Mouse (Mus musculus) MEL (cell line): ENCODE measurements around the gene Naa20. TPM values are rescaled to one million over a fixed set of nuclear protein-coding genes. Genes with fewer than 3 reads are reported as not detected.
A peak's percentile ranks its signal among the peaks of the same experiment; 100 is the strongest.

Experiments
- DNase-seq: peaks from one replicate; pipeline ENCODE4 v3.0.0; 2011; ENCODE audit warnings: low read depth, low spot score
- H3K27ac ChIP-seq: 2 replicates; pipeline ENCODE4 v1.5.1; 2012; ENCODE audit warnings: low read depth, mild to moderate bottlenecking, control low read depth, low read length, moderate library complexity; ENCODE audit not compliant: control insufficient read depth
- H3K27me3 ChIP-seq, 2 experiments: fragments of 150-350 bp in 1 of 2; sonication (generic) in 1 of 2; 2 replicates each; pipeline ENCODE4 v1.6.1; 2012; ENCODE audit warnings: low read length in 2 of 2, mild to moderate bottlenecking in 2 of 2, improper control_type of control experiment in 1 of 2, moderate library complexity in 1 of 2; ENCODE audit not compliant: insufficient read depth in 2 of 2, control insufficient read depth in 1 of 2
- H3K36me3 ChIP-seq, 2 experiments: 2 replicates each; pipeline ENCODE4 v1.6.1; 2012 to 2014; ENCODE audit warnings: low read length in 2 of 2, improper control_type of control experiment in 1 of 2, inconsistent platforms in 1 of 2, mild to moderate bottlenecking in 1 of 2; ENCODE audit not compliant: insufficient read depth in 2 of 2, control insufficient read depth in 1 of 2
- H3K4me1 ChIP-seq, 2 experiments: fragments of 150-350 bp in 1 of 2; sonication (generic) in 1 of 2; 2 replicates each; pipeline ENCODE4 v1.6.1; 2012; ENCODE audit warnings: low read length in 2 of 2, improper control_type of control experiment in 1 of 2, mild to moderate bottlenecking in 1 of 2; ENCODE audit not compliant: insufficient read depth in 2 of 2, control insufficient read depth in 1 of 2
- H3K4me3 ChIP-seq, 2 experiments: fragments of 150-350 bp in 1 of 2; sonication (generic) in 1 of 2; 2 replicates each; pipeline ENCODE4 v1.5.1; 2012; ENCODE audit warnings: low read depth in 2 of 2, low read length in 2 of 2, mild to moderate bottlenecking in 2 of 2, moderate library complexity in 2 of 2, control low read depth in 1 of 2, improper control_type of control experiment in 1 of 2; ENCODE audit not compliant: control insufficient read depth in 1 of 2, insufficient read depth in 1 of 2
- H3K79me2 ChIP-seq: 2 replicates; pipeline ENCODE4 v1.6.1; 2012; ENCODE audit warnings: mild to moderate bottlenecking, low read length, moderate library complexity; ENCODE audit not compliant: control insufficient read depth, poor library complexity, insufficient read depth
- H3K9ac ChIP-seq: 2 replicates; pipeline ENCODE4 v1.6.1; 2012; ENCODE audit warnings: low read depth, mild to moderate bottlenecking, control low read depth, low read length, moderate library complexity; ENCODE audit not compliant: control insufficient read depth, poor library complexity, severe bottlenecking
- H3K9me3 ChIP-seq: fragments of 150-350 bp; sonication (generic); replicated peaks from 2 replicates; pipeline ENCODE4 v1.6.1; 2012; ENCODE audit warnings: mild to moderate bottlenecking, low read length, improper control_type of control experiment, moderate library complexity; ENCODE audit not compliant: insufficient read depth
- CHD1 ChIP-seq: IDR thresholded peaks from 2 replicates; pipeline ENCODE4 v1.6.1; 2012; ENCODE audit warnings: low read depth, mild to moderate bottlenecking, inconsistent platforms, low read length, improper control_type of control experiment
- CHD2 ChIP-seq: IDR thresholded peaks from 2 replicates; pipeline ENCODE4 v1.6.1; 2011; ENCODE audit warnings: low read length, improper control_type of control experiment
- CTCF ChIP-seq, 3 experiments: IDR thresholded peaks in 2 of 3; conservative IDR thresholded peaks in 1 of 3; 2 replicates each; pipeline ENCODE4 v1.5.1; 2011 to 2012; ENCODE audit warnings: low read length in 3 of 3, low read depth in 2 of 3, mild to moderate bottlenecking in 2 of 3, improper control_type of control experiment in 1 of 3, inconsistent platforms in 1 of 3, mixed read lengths in 1 of 3, moderate library complexity in 1 of 3; ENCODE audit not compliant: control insufficient read depth in 1 of 3, insufficient read depth in 1 of 3, poor library complexity in 1 of 3, severe bottlenecking in 1 of 3
- ELF1 ChIP-seq: IDR thresholded peaks from 2 replicates; pipeline ENCODE4 v1.6.1; 2014; ENCODE audit warnings: low read depth, mild to moderate bottlenecking, inconsistent platforms, low read length, improper control_type of control experiment, moderate library complexity
- GABPA ChIP-seq: IDR thresholded peaks from 2 replicates; pipeline ENCODE4 v1.6.1; 2012; ENCODE audit warnings: low read depth, mild to moderate bottlenecking, inconsistent platforms, low read length, improper control_type of control experiment, moderate library complexity
- GATA1 ChIP-seq: IDR thresholded peaks from 2 replicates; pipeline ENCODE4 v1.6.1; 2011; ENCODE audit warnings: low read depth, low read length, improper control_type of control experiment
- JUND ChIP-seq: IDR thresholded peaks from 2 replicates; pipeline ENCODE4 v1.6.1; 2011; ENCODE audit warnings: low read depth, mild to moderate bottlenecking, improper control_type of control experiment, low read length
- KAT2A ChIP-seq: conservative IDR thresholded peaks from 2 replicates; pipeline ENCODE4 v1.6.1; 2012; ENCODE audit warnings: low read depth, low read length, improper control_type of control experiment, inconsistent platforms
- MAFK ChIP-seq: IDR thresholded peaks from 2 replicates; pipeline ENCODE4 v1.6.1; 2011; ENCODE audit warnings: low read depth, mild to moderate bottlenecking, low read length, improper control_type of control experiment, borderline replicate concordance
- MAZ ChIP-seq: IDR thresholded peaks from 2 replicates; pipeline ENCODE4 v1.6.1; 2012; ENCODE audit warnings: low read depth, mild to moderate bottlenecking, inconsistent platforms, low read length, improper control_type of control experiment
- MXI1 ChIP-seq: IDR thresholded peaks from 2 replicates; pipeline ENCODE4 v1.6.1; 2011; ENCODE audit warnings: mild to moderate bottlenecking, low read depth, low read length, improper control_type of control experiment
- MYC ChIP-seq: IDR thresholded peaks from 2 replicates; pipeline ENCODE4 v1.6.1; 2011; ENCODE audit warnings: low read depth, mild to moderate bottlenecking, low read length, improper control_type of control experiment, moderate library complexity
- NELFE ChIP-seq: IDR thresholded peaks from 2 replicates; pipeline ENCODE4 v1.6.1; 2011; ENCODE audit warnings: low read depth, low read length, improper control_type of control experiment
- NRF1 ChIP-seq: IDR thresholded peaks from 2 replicates; pipeline ENCODE4 v1.6.1; 2014; ENCODE audit warnings: low read depth, mild to moderate bottlenecking, inconsistent platforms, low read length, improper control_type of control experiment, moderate library complexity; ENCODE audit not compliant: poor library complexity, insufficient read depth, severe bottlenecking
- POLR2A ChIP-seq, 2 experiments: IDR thresholded peaks; 2 replicates each; pipeline ENCODE4 v1.6.1; 2011 to 2012; ENCODE audit warnings: low read length in 2 of 2, mild to moderate bottlenecking in 2 of 2, control low read depth in 1 of 2, improper control_type of control experiment in 1 of 2, low read depth in 1 of 2, moderate library complexity in 1 of 2; ENCODE audit not compliant: control insufficient read depth in 1 of 2, insufficient read depth in 1 of 2, poor library complexity in 1 of 2
- RAD21 ChIP-seq: IDR thresholded peaks from 2 replicates; pipeline ENCODE4 v1.6.1; 2011; ENCODE audit warnings: mild to moderate bottlenecking, low read depth, low read length, improper control_type of control experiment
- RCOR1 ChIP-seq: IDR thresholded peaks from 2 replicates; pipeline ENCODE4 v1.6.1; 2012; ENCODE audit warnings: low read depth, mild to moderate bottlenecking, inconsistent platforms, low read length, improper control_type of control experiment
- SMC3 ChIP-seq: IDR thresholded peaks from 2 replicates; pipeline ENCODE4 v1.6.1; 2011; ENCODE audit warnings: low read depth, low read length, improper control_type of control experiment
- TAL1 ChIP-seq: IDR thresholded peaks from 2 replicates; pipeline ENCODE4 v1.6.1; 2012; ENCODE audit warnings: mild to moderate bottlenecking, inconsistent platforms, low read length, moderate library complexity, mixed read lengths
- TBP ChIP-seq: IDR thresholded peaks from 2 replicates; pipeline ENCODE4 v1.8.0; 2011; ENCODE audit warnings: low read depth, low read length, improper control_type of control experiment
- TCF12 ChIP-seq: IDR thresholded peaks from 2 replicates; pipeline ENCODE4 v1.6.1; 2014; ENCODE audit warnings: low read depth, mild to moderate bottlenecking, inconsistent platforms, low read length, improper control_type of control experiment, moderate library complexity
- USF1 ChIP-seq: IDR thresholded peaks from 2 replicates; pipeline ENCODE4 v1.6.1; 2014; ENCODE audit warnings: low read depth, mild to moderate bottlenecking, inconsistent platforms, low read length, improper control_type of control experiment, moderate library complexity
- USF2 ChIP-seq, 2 experiments: IDR thresholded peaks; 2 replicates each; pipeline ENCODE4 v1.6.1; 2011 to 2012; ENCODE audit warnings: improper control_type of control experiment in 2 of 2, low read length in 2 of 2, borderline replicate concordance in 1 of 2, inconsistent platforms in 1 of 2, low read depth in 1 of 2, mild to moderate bottlenecking in 1 of 2; ENCODE audit not compliant: insufficient read depth in 1 of 2
- ZKSCAN1 ChIP-seq: IDR thresholded peaks from 2 replicates; pipeline ENCODE4 v1.6.1; 2012; ENCODE audit warnings: low read depth, mild to moderate bottlenecking, inconsistent platforms, low read length, improper control_type of control experiment, moderate library complexity
- ZMIZ1 ChIP-seq: IDR thresholded peaks from 2 replicates; pipeline ENCODE4 v1.6.1; 2012; ENCODE audit warnings: low read depth, mild to moderate bottlenecking, inconsistent platforms, low read length, improper control_type of control experiment, moderate library complexity
- ZNF384 ChIP-seq: IDR thresholded peaks from 2 replicates; pipeline ENCODE4 v1.6.1; 2012; ENCODE audit warnings: low read depth, mild to moderate bottlenecking, inconsistent platforms, low read length, improper control_type of control experiment
- polyA plus RNA-seq, 2 experiments: library from polyadenylated mRNA; stranded (reverse) in 1 of 2; unstranded in 1 of 2; fragments of >175 nt in 1 of 2; fragments of >200 nt in 1 of 2; gene quantifications; 2 replicates each; pipeline versions ENCODE4 v1.2.1 to v1.2.4; 2012; ENCODE audit warnings: low replicate concordance in 2 of 2, low read depth in 1 of 2; ENCODE audit not compliant: insufficient read length in 2 of 2, insufficient read depth in 1 of 2, missing spikeins in 1 of 2
- total RNA-seq: library from RNA; depleted of rRNA; stranded (reverse); fragments of 300-350 nt; gene quantifications from 2 replicates; pipeline ENCODE4 v1.2.3, GENCODE M21; 2012

Naa20 gene
- total and polyA plus RNA-seq, 3 experiments: 86.3 to 88.1 TPM; not detected in 1

GRCm38 (mm10) chr2:145934339-145935231 lies 32.7 kb downstream of the Naa20 start, which contains the start of the genes Cfap61 and Crnkl1 (continued):
- no peak; the same call in 1 of the 2 replicates for TF ChIP-seq MAZ
- TF ChIP-seq POLR2A (IDR thresholded peaks at IDR 0.05; ENCODE audit: control insufficient read depth in 1 of 2, insufficient read depth in 1 of 2, low read depth in 1 of 2, low read length in 2 of 2, poor library complexity in 1 of 2): peak; percentile 46 to 77; a peak in 3 of 4 replicates
- no peak for TF ChIP-seq ZKSCAN1
- TF ChIP-seq CHD1: no peak

DNA sequence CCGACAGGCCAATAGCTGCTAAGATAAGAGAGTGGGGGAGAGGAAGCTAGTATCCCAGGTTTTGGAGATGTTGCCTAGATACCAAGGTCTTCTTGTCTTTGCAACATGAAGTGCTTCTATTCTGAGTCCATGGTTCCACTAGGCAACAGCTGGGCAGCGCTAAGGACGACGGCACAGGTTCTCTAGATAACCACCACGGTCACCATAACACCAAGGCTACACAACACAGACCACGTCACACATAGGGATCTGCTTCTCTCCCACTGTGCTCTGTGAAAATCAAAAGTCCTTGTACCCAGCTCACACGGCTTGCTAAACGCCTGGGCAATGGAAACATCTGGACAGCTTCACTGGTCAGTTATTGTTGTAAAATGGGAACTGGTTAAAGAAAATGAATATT lies 35.1 kb downstream of the Naa20 start:
- TF ChIP-seq ZKSCAN1 (no peak), CHD2 (no peak), MAZ (no peak), USF1 (no peak), GATA1 (no peak), NRF1 (no peak), MYC (no peak), TAL1 (no peak), CHD1 (no peak), RCOR1 (no peak), SMC3 (no peak), JUND (no peak)
- no peak overlapping the region for H3K9ac ChIP-seq
- peaks cover 0 to 4% of the 10 kb centered on the region in 2 experiments; a peak in 3 of 4 replicates for H3K36me3 ChIP-seq
- no peak overlapping the region for H3K27ac ChIP-seq
- H3K27me3 ChIP-seq: peaks cover 0 to 4% of the 10 kb centered on the region in 2 experiments; a peak in 1 of 4 replicates
- no peak overlapping the region for H3K4me3 ChIP-seq
- H3K79me2 ChIP-seq: peaks cover 5% of the 10 kb centered on the region
- DNase-seq: no peak
- peaks cover 0 to 5% of the 10 kb centered on the region in 2 experiments; a peak in 1 of 4 replicates for H3K4me1 ChIP-seq
- no peaks in the 10 kb centered on the region for H3K9me3 ChIP-seq

GRCm38 (mm10) chr2:145941403-145941802 lies 39.5 kb downstream of the Naa20 start:
- Histone ChIP-seq H3K36me3 (no peaks in the 10 kb centered on the region), H3K27me3 (peaks cover 0 to 5% of the 10 kb centered on the region in 2 experiments; a peak in 1 of 4 replicates), H3K9ac (no peak overlapping the region), H3K79me2 (no peaks in the 10 kb centered on the region), H3K27ac (no peak overlapping the region), H3K9me3 (no peaks in the 10 kb centered on the region), H3K4me1 (no peaks in the 10 kb centered on the region), H3K4me3 (no peak overlapping the region)
- TF ChIP-seq ELF1 (no peak), KAT2A (no peak), TCF12 (no peak), ZKSCAN1 (no peak), GABPA (no peak), ZNF384 (no peak), TBP (no peak), RAD21 (no peak), CTCF (IDR thresholded peaks at IDR 0.05 in 2 of 3, conservative IDR thresholded peaks at IDR 0.05 in 1 of 3; ENCODE audit: control insufficient read depth in 1 of 3, insufficient read depth in 1 of 3, low read depth in 2 of 3, low read length in 3 of 3, poor library complexity in 1 of 3, severe bottlenecking in 1 of 3) (no peak), NRF1 (no peak), NELFE (no peak), USF2 (IDR thresholded peaks at IDR 0.05; ENCODE audit: borderline replicate concordance in 1 of 2, insufficient read depth in 1 of 2, low read depth in 1 of 2, low read length in 2 of 2) (no peak), ZMIZ1 (no peak), MXI1 (no peak), MAFK (no peak)
- no peak for DNase-seq
